Mouse (Mus musculus) T-helper 1 cell (primary cell): ENCODE results near the gene Efcab7.

ENCODE experiments used
- in situ Hi-C: fragments of 300-600 bp; cut with MboI, MseI; formaldehyde crosslinking; loops from one replicate; pipeline ENCODE4 v1.15.1; 2025; ENCODE audit warnings: high pct_unique_total_duplicates

Gene Efcab7

GRCm38 (mm10) chr4:99829094-99830073, at the start of gene Efcab7:
Gene Efcab7, plus strand, starts transcription at chr4:99829198.
- in situ Hi-C loops, result no loop called here

- in situ Hi-C loops, result no loop called here
These were observed 36.6 kb upstream of the Efcab7 start for GRCm38 (mm10) chr4:99792365-99792764.

GRCm38 (mm10) chr4:99816697-99817460, 12.1 kb upstream of the Efcab7 start:
- in situ Hi-C loops, result no loop called here

- in situ Hi-C loops, result no loop called here
These were observed 661 bp upstream of the Efcab7 start for GRCm38 (mm10) chr4:99828337-99828736.

GRCm38 (mm10) chr4:99828739-99829093, 282 bp upstream of the Efcab7 start:
- in situ Hi-C loops, result no loop called here

- in situ Hi-C loops, result loop anchor here (5.0 kb wide), 1 partner anchor 45 kb away; no protein-coding TSS in a partner anchor
These were observed 52.9 kb downstream of the Efcab7 start for GRCm38 (mm10) chr4:99881882-99882281.

GRCm38 (mm10) chr4:99882405-99882804, 53.4 kb downstream of the Efcab7 start:
- in situ Hi-C loops, result loop anchor here (5.0 kb wide), 1 partner anchor 45 kb away; no protein-coding TSS in a partner anchor

GRCm38 (mm10) chr4:99913894-99914451, 85.0 kb downstream of the Efcab7 start:
- in situ Hi-C loops, result loop anchor here (10.0 kb wide), 1 partner anchor 189 kb away; no protein-coding TSS in a partner anchor

GRCm38 (mm10) chr4:99926380-99926779, 97.4 kb downstream of the Efcab7 start:
- in situ Hi-C loops, result loop anchor here (5.0 to 25.0 kb wide), 4 partner anchors 89 to 1386 kb away; no protein-coding TSS in a partner anchor

- in situ Hi-C loops, result loop anchor here (5.0 to 25.0 kb wide), 4 partner anchors 91 to 1384 kb away; no protein-coding TSS in a partner anchor
These were observed 99.5 kb downstream of the Efcab7 start for GRCm38 (mm10) chr4:99928521-99928920.

GRCm38 (mm10) chr4:99929149-99929612, 100.2 kb downstream of the Efcab7 start, which contains the start of gene Pgm1:
Gene Pgm1, plus strand, starts transcription at chr4:99929414.
- in situ Hi-C loops, result loop anchor here (5.0 to 25.0 kb wide), 4 partner anchors 92 to 1383 kb away; no protein-coding TSS in a partner anchor

GRCm38 (mm10) chr4:99929613-99930517, 100.9 kb downstream of the Efcab7 start, which contains the start of gene Itgb3bp:
Gene Itgb3bp, minus strand, starts transcription at chr4:99929813.
- in situ Hi-C loops, result loop anchor here (5.0 to 25.0 kb wide), 4 partner anchors 93 to 1382 kb away; no protein-coding TSS in a partner anchor

GRCm38 (mm10) chr4:99930518-99931239, 101.7 kb downstream of the Efcab7 start:
- in situ Hi-C loops, result loop anchor here (25.0 kb wide), 2 partner anchors 607 to 1382 kb away; no protein-coding TSS in a partner anchor

GRCm38 (mm10) chr4:99931240-99931580, 102.2 kb downstream of the Efcab7 start:
- in situ Hi-C loops, result loop anchor here (25.0 kb wide), 2 partner anchors 606 to 1381 kb away; no protein-coding TSS in a partner anchor

GRCm38 (mm10) chr4:99931807-99932206, 102.8 kb downstream of the Efcab7 start:
- in situ Hi-C loops, result loop anchor here (25.0 kb wide), 2 partner anchors 605 to 1380 kb away; no protein-coding TSS in a partner anchor

- in situ Hi-C loops, result loop anchor here (25.0 kb wide), 2 partner anchors 602 to 1377 kb away; no protein-coding TSS in a partner anchor
These were observed 105.9 kb downstream of the Efcab7 start for GRCm38 (mm10) chr4:99934859-99935258.

GRCm38 (mm10) chr4:99936278-99936677, 107.3 kb downstream of the Efcab7 start:
- in situ Hi-C loops, result loop anchor here (25.0 kb wide), 2 partner anchors 601 to 1376 kb away; no protein-coding TSS in a partner anchor

GRCm38 (mm10) chr4:99939711-99940505, 110.9 kb downstream of the Efcab7 start:
- in situ Hi-C loops, result loop anchor here (25.0 kb wide), 2 partner anchors 597 to 1372 kb away; no protein-coding TSS in a partner anchor
